Comparison of ENCODE assay signal across 9 mouse cellular contexts in the genomic region with DNA sequence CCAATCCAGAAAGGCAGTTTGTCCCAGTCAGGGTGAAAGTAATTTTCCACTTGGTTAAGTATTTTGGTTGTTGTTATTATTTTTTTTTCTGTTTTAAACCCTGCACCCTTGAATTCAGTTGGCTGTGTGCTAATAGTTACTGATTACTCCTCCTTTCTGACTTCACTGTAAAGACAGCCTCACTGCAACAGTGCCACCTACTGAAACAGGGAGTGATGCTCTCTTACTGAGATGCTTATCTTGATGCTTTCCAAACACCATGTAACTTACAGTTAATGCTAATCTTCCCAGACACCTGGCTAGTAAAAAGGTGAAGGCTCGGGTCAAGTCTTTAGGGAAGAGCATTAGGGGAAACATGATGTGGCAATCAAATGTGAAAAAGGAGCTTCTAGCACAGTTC.
DNase-seq lines count a peak whose midpoint lies in the region; TF ChIP-seq lines count a peak whose summit lies in the region.
"Had no signal": no experiment of that assay in that cellular context is flagged by ENCODE, and none has a peak within 500 bp of the region (broad histone marks: within the 10 kb centered on the region; RNA-seq: fewer than 3 reads in every experiment).

No protein-coding gene starts in this region.

- no peak overlapping the region for H3K9ac ChIP-seq in liver, adult 2 months (ENCODE audit: low read depth, low read length)

- no peaks in the 10 kb centered on the region for H3K4me1 ChIP-seq in liver, adult 2 months (ENCODE audit: control insufficient read depth, insufficient read depth, low read length)
- H3K4me1 ChIP-seq: megakaryocyte, embryonic 14.5 days had no signal

- no peak overlapping the region for H3K27ac ChIP-seq in liver, adult 2 months (replicated peaks; ENCODE audit: insufficient read depth, low read depth, low read length)

- H3K79me2 ChIP-seq in liver, adult 2 months (ENCODE audit: control insufficient read depth, insufficient read depth, low read length) = no peaks in the 10 kb centered on the region

- TF ChIP-seq POLR2A in liver, adult 2 months (IDR thresholded peaks at IDR 0.05; ENCODE audit: extremely low read depth, insufficient read depth, low read length) = no peak

- H3K4me3 ChIP-seq in liver, adult 2 months (ENCODE audit: insufficient read depth, low read depth, low read length) = no peak overlapping the region
- H3K4me3 ChIP-seq: megakaryocyte, embryonic 14.5 days had no signal

- peak; percentile 5 for DNase-seq in adrenal gland, postnatal 14 days
- DNase-seq in adrenal gland, adult 8-10 months = no peak
- peak; percentile 51 for DNase-seq in liver, adult 2 months (ENCODE audit: extremely low read depth, low read depth, low spot score)
- no peak for DNase-seq in liver
- DNase-seq in forelimb bud, embryonic 11.5 days (ENCODE audit: low read depth, low spot score) = peak; percentile 20
- DNase-seq in right cerebral cortex, adult 2 months (ENCODE audit: low spot score in 2 of 2) = peak; percentile 14 to 32
- DNase-seq in thymus, postnatal 36 days = no peak
- no peak for DNase-seq in urinary bladder, postnatal 10 days (ENCODE audit: low spot score)

- no peaks in the 10 kb centered on the region; the same call in 1 of the 2 replicates for H3K27me3 ChIP-seq in liver, adult 2 months (ENCODE audit: control insufficient read depth, insufficient read depth, low read length)
- H3K27me3 ChIP-seq: megakaryocyte, embryonic 14.5 days had no signal

- 0% methylated on average over 1 of the region's 1 CpGs for WGBS in liver, adult 2 months

- peak; percentile 47 for TF ChIP-seq CTCF in liver, adult 2 months (IDR thresholded peaks at IDR 0.05; ENCODE audit: low read depth, low read length)

- no peaks in the 10 kb centered on the region for H3K36me3 ChIP-seq in liver, adult 2 months (ENCODE audit: control insufficient read depth, insufficient read depth, low read length)

Comparison
In these comparisons a context has a peak if more than half of its experiments do, and no peak if none do; other contexts are left out.
1. DNase-seq: peak in adrenal gland, postnatal 14 days (single experiment), liver, adult 2 months (single experiment), forelimb bud, embryonic 11.5 days (single experiment) and right cerebral cortex, adult 2 months (2 of 2); none in adrenal gland, adult 8-10 months (single experiment), liver (single experiment), thymus, postnatal 36 days (0 of 2) and urinary bladder, postnatal 10 days (single experiment).